Mouse (Mus musculus): ENCODE data around the gene Mybpc2.

Mybpc2 gene

DNA sequence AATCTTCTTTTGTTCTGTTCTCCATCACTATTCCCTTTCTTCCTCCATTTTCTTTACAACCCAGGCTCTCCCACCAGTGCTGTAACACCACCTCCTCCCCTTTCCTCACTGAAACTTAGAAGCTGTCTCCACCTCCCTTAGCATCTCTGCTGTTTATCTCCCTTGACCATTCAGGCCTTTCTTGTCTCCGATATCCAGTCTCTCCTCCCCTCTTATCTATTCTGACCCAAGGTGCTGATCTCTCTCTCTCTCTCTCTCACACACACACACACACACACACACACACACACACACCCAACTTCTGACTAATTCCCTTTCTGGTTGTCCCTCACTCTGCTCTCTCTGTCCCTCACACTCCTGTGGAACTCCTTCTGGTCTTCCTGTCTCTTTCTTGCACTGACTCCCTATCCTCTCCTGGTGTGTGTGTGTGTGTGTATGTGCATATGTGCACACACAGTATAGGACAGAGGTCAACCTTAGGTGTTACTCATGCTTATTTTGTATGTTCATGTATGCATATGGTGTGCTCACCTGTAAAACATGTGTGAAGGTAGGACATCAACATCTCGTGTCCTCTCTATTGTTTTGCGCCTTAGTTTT, 41.5 kb downstream of the Mybpc2 start:
- no peak for DNase-seq

GRCm38 (mm10) chr7:44475046-44475614, 49.3 kb downstream of the Mybpc2 start:
- peak; percentile 35 for DNase-seq

DNA sequence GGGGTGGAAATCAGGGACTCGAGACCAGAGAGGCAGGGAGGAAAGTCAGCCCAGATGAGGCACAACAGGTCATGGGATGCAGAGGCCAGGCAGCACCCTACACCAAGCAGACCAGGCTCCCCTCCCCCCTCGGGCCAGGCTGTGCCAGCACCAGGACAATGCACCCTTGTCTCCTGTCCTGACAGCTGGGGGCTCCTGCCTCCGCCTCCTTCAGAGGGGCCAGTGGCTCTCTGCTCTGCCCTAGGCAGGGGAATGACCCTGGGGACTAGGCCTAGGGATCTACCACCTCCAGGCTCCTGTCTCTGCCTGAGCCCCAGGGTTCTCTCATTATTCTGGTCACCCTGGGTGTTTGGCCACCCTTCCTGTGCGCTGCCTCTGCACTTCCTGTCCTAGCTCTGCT, 50.0 kb downstream of the Mybpc2 start:
- DNase-seq = peak; percentile 76

- peak; percentile 62 for DNase-seq
Observed at GRCm38 (mm10) chr7:44472961-44473646, 51.4 kb downstream of the Mybpc2 start.

DNA sequence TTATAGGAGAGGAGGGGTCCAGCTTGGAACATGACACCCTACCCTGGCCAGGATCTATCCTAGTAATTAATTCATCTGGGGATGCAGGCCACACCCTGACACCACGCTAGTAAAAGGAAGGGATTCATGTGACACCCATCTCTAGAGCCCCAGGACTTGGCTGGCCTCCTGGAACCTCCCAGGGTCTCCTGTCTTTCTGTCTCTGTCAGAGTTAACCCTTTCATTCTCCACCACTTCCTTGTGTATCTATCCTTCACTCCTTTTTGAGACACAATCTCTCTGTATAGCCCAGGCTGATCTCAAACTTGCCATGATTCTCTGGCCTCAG, 51.9 kb downstream of the Mybpc2 start:
- DNase-seq = no peak

- peak; percentile 60 for DNase-seq
Observed at GRCm38 (mm10) chr7:44471880-44472557, 52.4 kb downstream of the Mybpc2 start.

DNA sequence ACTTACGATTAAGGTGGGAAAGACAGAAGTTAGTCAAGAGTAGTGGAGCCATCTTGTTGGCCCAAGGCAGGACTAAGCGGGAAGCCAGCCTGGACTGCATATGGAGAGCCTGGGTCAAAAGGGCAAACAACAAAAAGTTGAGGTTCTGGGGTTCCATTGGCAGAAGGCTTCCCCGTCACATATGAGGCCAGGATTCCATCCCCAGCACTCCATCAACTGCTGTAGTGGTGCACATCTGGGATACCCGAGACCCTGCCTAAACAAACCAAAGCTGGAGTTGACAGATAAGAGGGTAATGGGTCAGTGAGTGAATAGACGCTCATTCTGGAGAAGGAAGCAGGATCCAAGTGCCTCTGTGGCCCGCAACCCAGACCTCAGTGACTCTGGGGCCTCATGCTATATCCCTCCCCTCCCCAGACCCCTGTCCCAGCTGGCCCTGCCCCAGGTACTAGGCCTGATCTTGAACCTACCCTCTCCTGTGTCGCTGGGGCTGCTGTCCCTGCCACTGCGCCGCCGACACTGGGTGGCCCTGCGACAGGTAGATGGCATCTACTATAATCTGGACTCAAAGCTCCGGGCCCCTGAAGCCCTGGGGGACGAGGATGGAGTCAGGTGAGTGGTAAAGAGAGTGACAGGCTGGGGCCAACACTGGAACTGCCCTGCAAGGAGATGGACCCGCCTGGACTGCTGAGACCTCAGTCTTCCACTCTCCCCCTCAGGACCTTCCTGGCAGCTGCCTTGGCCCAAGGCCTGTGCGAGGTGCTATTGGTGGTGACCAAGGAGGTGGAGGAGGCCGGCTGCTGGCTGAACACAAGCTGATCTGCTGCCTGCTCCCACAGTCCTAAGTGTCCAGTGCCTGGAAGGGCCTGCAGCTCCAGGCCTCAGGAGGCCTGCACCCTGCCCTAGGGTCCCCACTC, 53.5 kb downstream of the Mybpc2 start:
- peak; percentile 52 for DNase-seq

DNA sequence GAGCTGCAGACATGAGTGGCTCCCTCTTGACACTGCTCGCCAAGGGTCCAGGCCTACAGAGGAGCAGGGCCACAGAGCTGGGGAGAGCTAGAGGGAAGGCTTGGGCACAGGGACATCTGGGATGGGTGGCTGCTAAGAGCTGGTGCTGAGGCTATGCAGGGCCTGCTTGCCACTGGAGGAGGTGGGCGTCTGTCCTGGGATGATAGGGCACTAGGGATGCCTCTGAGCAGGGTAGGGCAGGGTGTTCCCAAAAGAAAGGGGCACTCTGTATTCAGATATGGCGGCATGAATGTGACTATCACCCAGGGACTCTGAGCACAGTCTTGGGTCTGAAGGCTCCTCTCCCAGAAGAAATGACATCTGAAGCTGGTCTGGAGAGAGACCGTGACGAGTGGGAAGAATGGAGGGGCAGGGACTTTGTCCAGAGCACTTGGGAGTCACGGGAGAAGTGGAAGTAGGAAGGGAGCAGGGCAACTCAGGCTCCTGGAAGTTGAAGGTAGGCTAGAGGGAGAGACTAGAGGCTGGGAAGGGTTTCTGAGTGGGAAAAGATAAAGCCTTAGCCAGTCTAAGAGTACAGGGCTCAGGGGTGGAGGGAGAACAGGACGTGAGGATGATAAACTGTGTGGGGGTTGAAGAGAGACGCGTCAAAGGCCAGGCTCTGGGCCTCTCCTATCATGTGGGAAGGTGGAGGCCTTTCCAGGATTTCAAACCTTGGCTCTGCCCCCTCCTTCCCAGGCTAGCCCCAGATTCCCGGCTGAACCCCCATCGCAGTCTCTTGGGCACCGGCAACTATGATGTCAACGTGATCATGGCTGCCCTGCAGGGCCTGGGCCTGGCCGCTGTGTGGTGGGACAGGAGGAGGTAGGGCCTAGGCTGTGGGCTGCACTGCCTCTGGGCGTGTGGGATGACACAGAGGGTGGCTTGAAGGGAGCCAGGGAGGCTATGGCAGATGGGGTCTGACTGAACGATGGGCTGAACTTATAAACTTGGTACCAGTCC, 54.5 kb downstream of the Mybpc2 start:
- peak; percentile 53 for DNase-seq

DNA sequence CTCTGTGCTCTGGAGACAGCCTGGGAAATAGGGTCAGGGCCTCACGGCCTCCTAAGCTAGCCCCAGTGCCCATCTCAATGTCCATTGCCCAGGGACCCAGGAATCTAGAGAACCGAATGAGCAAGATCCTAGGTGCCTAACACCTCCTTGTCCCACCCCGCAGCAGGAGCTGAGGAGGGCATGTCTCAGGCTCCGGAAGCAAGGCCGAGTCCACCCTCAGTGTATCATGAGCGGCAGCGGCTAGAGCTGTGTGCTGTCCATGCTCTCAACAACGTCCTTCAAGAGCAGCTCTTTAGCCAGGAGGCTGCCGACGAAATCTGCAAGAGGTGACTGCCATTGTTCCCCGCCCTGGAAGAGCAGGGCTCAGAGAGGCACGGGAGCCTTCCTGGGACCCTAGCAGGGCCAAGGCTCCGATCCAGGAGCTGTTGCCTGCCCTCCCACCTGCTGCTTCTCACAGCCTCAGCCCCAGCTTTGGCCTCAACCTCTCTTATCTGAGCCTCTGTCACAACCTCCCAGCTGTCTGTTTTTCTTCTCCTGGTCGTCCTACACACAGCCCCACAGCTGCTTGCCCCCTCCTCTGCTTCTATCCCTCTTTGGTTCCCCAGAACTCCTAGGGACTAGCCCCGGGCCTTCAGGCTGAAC, 55.7 kb downstream of the Mybpc2 start:
- peak; percentile 69 for DNase-seq

- DNase-seq = peak; percentile 97
Observed at GRCm38 (mm10) chr7:44467811-44468411, 56.5 kb downstream of the Mybpc2 start, which contains the start of gene Josd2. TSS of gene Josd2 (plus strand) at chr7:44467980.

GRCm38 (mm10) chr7:44466888-44467311, 57.6 kb downstream of the Mybpc2 start:
- DNase-seq = no peak

DNA sequence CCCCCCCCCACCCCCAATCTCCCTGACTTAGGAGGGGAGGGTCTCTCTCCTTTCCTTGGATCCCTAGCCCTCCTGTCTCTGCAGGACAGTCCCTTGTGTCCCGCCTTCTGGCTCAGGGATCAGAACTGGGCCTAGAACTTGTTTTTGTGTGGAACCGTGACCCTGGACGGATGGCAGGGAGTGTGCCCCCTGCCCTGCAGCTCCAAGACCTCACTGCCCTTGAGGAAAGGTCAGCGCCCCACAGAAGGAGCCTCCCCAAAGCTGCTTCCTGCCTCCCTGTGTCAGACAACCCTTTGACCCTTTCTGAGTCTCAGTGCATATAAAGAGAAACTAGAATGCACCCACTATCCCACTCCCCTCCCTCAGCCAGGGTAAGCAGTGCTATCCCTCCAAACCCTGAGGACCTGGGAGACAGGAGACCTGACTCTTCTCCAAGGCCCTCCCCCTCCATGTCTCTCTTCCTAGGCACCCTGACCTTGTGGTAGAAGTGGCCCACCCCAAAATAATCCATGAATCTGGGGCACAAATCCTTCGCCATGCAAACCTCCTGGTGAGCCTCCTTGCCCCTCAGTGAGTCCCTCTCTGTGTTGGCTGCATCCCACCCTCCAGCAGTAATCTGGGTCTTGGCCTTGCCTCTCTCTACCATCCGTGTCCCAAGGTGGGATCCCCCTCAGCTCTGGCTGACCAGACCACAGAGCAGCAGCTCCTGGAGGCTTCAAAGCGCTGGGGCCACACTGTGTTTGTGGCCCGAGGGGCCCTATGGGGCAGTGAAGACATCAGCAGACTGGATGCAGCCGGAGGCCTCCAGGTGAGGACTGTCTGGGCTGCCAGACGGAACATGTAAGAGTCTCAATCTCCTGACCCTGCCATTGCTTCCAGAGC, 58.2 kb downstream of the Mybpc2 start:
- DNase-seq = peak; percentile 75

DNA sequence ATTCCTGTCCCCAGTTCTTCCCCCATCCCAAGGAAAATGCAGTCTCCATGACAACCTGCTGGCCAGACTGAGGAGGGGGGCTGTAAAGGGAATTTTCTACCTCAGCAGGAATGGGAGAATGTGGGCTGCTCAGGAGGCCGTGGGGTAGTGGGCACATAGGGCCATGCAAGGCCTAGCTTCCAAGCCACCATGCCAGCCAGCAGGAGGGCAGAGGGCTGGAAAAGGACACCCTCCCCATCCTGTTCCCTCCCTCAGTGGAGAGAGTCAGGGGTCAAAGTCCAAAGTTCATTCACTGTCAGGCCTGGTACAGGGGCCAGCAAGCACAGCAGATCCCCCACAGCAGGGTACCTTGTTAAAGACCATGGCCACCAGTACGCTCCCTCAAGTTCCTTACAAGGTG, 59.3 kb downstream of the Mybpc2 start, which contains the start of gene Aspdh:
Gene Aspdh, plus strand, starts transcription at position 281 of the 400 bp plus-strand sequence.
- DNase-seq = peak; percentile 74

- DNase-seq = peak; percentile 97
Observed at GRCm38 (mm10) chr7:44464511-44464910, 59.9 kb downstream of the Mybpc2 start.

DNA sequence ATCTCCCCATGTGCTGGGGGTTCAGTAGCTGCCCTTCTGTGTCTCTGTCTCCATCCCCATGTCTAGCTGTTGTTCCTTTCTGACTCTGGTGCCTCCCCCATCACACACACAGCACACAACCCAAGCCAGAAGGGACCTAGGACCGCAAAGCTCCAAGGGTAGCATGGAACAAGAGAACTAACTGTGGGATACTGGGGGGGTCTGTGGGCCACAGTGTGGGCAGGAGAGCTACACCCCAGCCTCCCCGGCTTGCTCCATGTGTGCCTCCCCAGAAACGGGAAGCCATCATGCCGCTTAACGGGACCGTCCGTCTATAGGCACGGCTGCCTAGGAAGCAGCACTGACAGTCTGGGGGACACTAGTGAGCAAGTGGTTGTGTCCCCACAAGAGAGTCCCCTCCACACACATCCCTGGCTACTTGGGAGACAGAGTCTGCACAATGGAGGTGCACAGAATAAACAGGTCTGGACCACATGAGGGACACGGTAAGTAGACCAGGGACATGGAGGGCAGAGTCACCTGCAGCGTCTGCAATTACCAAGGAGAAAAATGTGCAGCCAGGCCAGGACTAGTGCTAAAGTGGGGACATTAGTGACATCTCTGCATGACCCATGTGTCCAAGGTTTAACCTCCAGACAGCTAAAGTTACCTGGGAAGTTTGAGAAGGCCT, 60.8 kb downstream of the Mybpc2 start:
- DNase-seq = peak; percentile 61

- DNase-seq = peak; percentile 54
Observed at GRCm38 (mm10) chr7:44463056-44463425, 61.4 kb downstream of the Mybpc2 start.

DNA sequence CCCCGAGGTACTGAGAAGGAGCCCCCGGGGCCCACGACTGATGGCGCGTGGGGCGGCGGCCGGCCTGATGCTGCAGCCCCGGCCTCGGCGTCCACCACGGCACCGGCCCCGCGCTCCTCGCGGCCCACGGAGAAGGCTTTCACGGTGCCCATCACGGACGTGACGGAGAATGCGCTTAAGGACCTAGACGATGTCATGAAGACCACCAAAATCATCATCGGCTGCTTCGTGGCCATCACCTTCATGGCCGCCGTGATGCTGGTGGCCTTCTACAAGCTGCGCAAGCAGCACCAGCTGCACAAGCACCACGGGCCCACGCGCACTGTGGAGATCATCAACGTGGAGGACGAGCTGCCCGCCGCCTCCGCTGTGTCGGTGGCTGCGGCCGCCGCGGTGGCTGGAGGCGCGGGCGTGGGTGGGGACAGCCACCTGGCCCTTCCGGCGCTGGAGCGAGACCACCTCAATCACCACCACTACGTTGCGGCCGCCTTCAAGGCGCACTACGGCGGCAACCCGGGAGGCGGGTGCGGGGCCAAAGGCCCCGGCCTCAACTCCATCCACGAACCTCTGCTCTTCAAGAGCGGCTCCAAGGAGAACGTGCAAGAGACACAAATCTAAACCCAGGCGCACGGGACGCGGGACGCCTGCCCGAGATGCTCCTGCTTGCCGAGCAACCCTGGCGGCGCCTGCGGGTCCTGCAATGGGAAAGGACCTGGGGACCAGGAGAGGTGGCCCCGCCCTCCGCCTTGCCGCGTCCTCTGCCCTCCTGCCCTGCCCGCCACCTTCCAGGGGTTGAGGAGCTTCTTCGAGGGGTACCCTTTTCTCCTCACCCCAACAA, 62.0 kb downstream of the Mybpc2 start:
- DNase-seq = peak; percentile 73
